Mouse (Mus musculus) hematopoietic stem cell, adult 5-6 weeks (primary cell): ENCODE data around the gene Dock6. TPM values are rescaled to one million over a fixed set of nuclear protein-coding genes. Genes with fewer than 3 reads are reported as not detected.
"Not testable (repeated sequence)": the region's sequence is repeated elsewhere in the genome, so short reads cannot be mapped to it uniquely, and the experiment has no call there.

Experiments used
- ATAC-seq, 2 experiments: fragments of 125-278 bp in 1 of 2; replicated peaks in 1 of 2; 2 replicates each; pipeline ENCODE4 v1.8.0; 2016 to 2017; ENCODE audit warnings: inconsistent platforms in 2 of 2, mild to moderate bottlenecking in 2 of 2, moderate number of reproducible peaks in 2 of 2, low read depth in 1 of 2, moderate TSS enrichment in 1 of 2; ENCODE audit not compliant: low FRiP score in 2 of 2, poor library complexity in 2 of 2, severe bottlenecking in 2 of 2, insufficient read depth in 1 of 2, low TSS enrichment in 1 of 2
- total RNA-seq: library from RNA; stranded (forward); fragments of 172-1452, 232-1000 nt; gene quantifications from 2 replicates; pipeline ENCODE4 v1.2.3, GENCODE M21; 2017

The Dock6 gene
- total RNA-seq, 1 experiment from 2014 or later: 6.1 TPM

- no peak for ATAC-seq
Observed at GRCm38 (mm10) chr9:21796919-21797318, 55.5 kb downstream of the Dock6 start.

DNA sequence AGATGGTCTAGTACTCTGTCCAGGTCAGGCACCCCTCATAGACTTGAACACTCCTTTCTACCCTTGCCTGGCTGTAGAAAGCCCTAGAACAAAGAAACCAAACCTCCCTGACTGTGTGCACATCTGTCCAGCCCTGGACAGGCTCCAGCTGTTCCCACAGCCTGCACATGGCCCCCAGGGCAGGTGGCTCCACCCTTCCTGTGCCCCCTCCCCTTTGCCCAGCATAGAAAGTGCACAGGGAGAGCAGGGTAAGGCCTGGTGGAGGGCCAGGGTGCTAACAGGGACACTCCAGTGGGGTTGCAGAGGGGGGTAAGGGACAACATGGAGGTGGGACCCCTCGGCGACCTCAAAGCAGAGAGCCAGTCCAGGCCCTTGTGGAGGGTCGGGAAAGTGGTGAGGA, 56.2 kb downstream of the Dock6 start:
- no peak for ATAC-seq

DNA sequence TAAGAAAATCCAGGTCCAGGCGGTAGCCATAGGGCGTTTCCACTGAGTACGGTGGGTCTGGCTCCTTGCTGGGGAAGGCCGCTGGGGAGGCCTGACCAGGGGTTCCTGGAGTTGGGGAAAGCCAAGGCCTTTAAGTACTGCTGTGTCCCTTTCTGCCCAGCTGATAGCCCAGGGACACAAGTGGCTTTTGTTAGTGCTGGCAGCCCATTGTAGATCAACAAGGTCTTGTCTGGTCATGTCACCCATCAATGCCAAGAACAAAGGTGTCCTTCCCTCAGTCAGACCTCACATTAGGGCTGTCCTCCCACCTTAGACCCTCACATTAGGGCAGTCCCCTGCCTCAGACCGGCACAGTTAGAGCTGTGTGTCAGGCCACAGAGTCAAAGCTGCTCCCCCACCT, 56.9 kb downstream of the Dock6 start:
- ATAC-seq: no peak

DNA sequence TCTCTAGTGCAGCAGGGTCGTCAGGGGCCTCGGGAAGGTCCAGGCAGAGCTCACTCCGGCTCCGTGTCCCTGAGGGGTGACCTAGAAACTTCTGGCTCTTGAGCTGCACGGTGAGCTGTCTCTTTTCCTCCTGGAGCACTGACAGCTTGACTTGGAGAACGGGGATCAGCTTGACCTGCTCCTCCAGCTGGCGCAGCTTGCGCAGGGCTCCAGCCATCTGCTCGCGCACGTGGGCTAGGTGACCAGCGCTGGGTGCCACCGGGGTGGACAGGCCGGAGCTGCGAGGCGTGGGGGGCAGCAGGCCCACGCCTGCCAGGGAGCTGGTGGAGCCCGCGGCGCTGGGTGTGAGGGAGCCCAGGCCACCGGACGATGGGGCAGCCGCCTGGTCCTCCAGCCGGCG, 57.5 kb downstream of the Dock6 start:
- no peak for ATAC-seq

DNA sequence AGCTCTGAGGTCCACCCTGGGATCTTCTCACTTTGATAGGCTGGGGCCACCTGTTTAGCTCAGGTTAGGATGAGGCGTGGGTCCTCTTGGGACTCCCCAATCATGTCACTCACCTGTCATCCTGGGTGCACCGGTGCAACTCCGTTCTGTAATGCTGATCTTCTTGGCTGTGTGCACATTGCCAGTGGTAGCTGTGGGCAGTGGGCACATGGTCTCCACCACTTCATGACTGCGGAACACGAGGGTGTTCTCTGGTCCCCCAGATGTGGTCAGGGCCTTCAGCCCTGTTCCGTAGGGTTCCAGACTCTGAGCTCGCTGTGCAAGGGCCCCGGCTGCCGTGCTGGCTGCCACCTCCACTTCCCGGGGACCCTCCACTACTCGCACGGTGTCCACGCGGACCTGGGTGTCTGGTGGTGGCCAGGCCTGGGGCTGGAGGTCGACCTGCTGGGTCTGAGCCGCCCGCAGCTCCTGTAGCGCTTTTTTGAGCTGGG, 58.0 kb downstream of the Dock6 start:
- ATAC-seq: no peak

DNA sequence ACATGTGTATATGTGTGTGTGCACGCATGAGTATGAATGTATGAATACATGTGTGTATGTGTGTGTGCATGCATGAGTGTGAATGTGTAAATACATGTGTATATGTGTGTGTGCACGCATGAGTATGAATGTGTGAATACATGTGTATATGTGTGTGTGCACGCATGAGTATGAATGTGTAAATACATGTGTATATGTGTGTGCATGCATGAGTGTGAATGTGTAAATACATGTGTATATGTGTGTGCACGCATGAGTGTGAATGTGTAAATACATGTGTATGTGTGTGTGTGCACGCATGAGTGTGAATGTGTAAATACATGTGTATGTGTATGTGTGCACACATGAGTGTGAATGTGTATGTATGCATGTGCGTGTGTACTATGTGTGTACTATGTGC, 58.9 kb downstream of the Dock6 start:
- not testable (repeated sequence) for ATAC-seq

- ATAC-seq: peak; percentile 56 to 58; a peak in 3 of 4 replicates
Observed at GRCm38 (mm10) chr9:21792644-21793043, 59.8 kb downstream of the Dock6 start.

DNA sequence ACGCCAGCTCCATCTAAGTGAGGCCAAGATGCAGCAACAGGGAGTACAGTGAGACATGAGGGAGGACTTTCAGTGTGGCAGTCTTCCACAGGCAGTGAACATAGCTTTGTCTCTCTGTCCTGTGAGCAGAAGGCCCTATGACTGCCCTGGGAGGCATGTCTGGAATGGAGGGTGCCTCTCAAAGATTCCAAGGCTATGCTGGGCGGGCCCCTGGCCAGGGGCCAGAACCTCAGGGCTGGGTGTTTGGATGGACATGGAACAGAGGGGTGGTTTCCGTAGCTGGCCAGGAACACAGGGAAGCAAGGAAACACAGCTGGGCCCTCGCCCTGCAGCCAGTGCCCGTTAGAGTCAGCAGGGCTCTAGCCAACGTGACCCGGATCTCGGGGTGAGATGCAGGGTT, 60.6 kb downstream of the Dock6 start:
- ATAC-seq: no peak

GRCm38 (mm10) chr9:21788234-21788633, 64.2 kb downstream of the Dock6 start:
- ATAC-seq: no peak

- no peak for ATAC-seq
Observed at GRCm38 (mm10) chr9:21787654-21788053, 64.8 kb downstream of the Dock6 start.

- ATAC-seq: peak; percentile 76 to 89; a peak in 3 of 4 replicates
Observed at GRCm38 (mm10) chr9:21786906-21787305, 65.5 kb downstream of the Dock6 start.

GRCm38 (mm10) chr9:21786309-21786708, 66.1 kb downstream of the Dock6 start:
- ATAC-seq: not testable (repeated sequence)

DNA sequence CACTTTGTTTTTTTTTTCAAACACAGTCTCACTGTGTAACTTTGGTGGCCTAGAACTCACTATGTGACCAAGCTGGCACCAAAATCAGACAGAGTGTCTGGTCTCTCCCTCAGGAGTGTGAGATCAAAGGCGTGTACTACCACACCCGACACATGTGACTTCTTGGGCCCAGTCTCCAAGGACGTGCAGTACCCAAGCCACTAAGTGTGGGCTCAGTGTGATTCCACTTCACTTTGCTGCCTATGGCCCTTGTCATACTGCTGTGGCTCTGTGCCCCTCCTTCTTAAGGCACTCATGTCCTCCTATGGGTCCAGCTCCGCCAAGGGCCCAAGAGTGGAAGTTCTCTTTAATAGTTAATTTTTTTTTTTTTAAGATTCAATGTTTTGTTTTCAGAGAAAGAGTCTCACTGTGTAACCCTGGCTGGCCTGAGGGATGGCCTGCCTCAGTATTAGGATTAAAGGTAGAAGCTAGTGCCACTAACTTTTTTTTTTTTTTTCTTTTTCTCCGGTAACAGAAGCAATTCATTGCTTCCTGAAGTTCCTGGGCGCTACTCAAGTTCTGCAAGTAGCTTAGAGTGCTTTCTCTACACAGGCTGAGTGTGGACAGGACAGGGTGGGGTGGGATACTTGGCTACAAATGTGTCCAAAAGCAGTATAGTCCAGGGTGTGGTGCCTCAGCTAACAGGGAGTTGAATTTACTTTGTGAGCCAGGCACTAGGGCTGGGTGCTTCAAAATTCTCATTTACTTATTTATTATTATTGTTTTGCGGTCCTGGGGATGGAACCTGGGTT, 67.7 kb downstream of the Dock6 start:
- ATAC-seq: no peak

DNA sequence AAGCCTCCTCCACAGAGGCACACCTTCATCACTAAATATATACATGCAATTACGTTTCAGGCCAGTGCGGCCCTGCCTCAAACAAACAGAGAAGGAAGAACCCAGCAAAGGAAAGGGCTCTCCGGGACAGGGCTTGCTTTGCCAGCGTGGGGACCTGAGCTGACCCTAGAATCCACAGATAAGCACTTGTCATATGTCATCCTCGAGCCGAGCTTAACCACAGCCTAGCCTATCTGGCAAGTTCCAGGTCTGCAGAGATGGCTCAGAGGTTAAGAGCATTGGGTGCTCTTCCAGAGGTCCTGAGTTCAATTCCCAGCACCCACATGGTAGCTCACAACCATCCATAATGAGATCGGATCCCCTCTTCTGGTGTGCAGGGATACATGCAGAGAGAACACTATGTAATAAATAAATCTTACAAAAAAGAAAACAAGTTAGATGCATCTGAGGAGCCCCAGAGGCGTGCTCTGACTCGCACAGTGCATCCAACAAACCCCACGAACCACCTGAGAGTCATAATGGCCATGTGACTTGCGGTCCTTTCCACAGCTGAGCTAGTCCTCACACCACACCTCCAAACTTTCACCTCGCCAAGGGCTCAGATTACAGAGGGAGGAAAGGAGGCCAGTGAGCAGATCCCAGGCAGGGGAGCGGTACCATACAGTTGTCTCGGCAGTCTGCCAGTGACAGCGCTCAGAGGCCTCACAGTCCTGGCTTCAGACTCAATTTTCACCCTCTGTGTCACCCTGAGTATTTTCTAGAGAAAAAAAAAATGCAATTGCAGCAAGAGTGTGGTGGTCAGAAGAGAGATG, 70.6 kb downstream of the Dock6 start:
- ATAC-seq: no peak

DNA sequence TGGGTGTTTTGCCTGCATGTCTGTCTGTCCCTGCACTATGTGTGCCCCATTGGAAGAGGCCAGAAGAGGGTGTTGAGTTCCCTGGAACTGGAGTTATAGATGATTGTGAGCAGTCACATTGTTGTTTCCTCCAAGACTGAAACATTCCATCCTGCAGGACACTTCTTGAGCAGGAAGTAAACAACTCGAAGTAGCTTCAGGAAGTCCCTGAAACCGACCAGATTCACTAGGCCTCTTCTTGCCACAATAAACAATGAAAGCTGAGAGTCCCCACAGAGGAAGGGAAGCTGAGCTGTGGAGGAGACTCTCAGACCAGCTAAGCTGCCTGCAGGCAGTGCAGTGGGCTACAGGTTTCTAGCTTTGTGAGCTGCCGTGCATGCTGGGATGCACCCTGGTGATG, 74.7 kb downstream of the Dock6 start:
- ATAC-seq: no peak

GRCm38 (mm10) chr9:21774353-21774752, 78.1 kb downstream of the Dock6 start:
- ATAC-seq: no peak

- not testable (repeated sequence) for ATAC-seq
Observed at GRCm38 (mm10) chr9:21773396-21773795, 79.0 kb downstream of the Dock6 start.

GRCm38 (mm10) chr9:21769558-21770183, 82.8 kb downstream of the Dock6 start:
- no peak for ATAC-seq
